Mouse (Mus musculus): ENCODE data around the gene Psmd8.

DNA sequence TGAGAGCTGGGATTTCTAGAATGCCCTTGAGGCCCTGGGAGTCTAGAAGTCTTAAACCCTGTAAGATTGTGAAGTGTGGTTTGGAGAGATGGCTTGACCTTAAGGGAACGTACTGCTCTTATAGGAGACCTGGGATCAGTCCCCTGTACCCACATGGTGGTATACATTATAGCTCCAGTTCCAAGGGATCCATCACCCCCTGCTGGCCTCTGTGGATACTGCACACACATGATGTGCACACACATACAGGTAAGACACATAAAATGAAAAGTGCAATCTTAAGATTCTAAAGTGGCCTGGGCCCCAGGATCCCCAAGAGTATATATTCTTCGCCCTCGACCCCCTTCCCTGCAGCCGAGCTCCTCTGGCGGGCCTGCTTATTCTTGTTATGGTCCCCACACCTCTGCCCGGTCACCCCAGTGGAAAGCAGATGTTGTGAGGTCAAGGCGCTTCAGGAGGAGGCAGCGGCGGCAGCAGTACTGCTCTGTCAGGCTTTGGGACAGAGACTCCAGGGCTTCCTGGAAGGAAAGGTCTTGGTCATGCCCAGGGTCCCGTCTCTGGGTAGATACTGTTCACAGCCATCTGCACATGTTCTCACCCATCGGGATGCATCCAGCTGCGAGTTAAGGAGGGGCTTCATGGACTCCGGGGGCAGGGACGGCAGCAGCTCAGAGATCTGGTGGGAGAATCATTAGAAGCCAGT is 26.3 kb downstream of the Psmd8 start:
- TF ChIP-seq CTCF (conservative IDR thresholded peaks at IDR 0.05; ENCODE audit: insufficient read depth, insufficient read length, low read depth, low read length): no peak
- TF ChIP-seq POLR2A (IDR thresholded peaks at IDR 0.05; ENCODE audit: low read depth, low read length): no peak
